Mouse (Mus musculus) spleen, postnatal 36 days (tissue): ENCODE measurements around the gene Vars.
"Not testable (repeated sequence)": the region's sequence is repeated elsewhere in the genome, so short reads cannot be mapped to it uniquely, and the experiment has no call there.

Experiments used
- DNase-seq, 2 experiments: peaks; one replicate each; pipeline ENCODE4 v3.0.0; 2022; ENCODE audit warnings: low spot score in 2 of 2, mixed read lengths in 1 of 2

Vars gene

DNA sequence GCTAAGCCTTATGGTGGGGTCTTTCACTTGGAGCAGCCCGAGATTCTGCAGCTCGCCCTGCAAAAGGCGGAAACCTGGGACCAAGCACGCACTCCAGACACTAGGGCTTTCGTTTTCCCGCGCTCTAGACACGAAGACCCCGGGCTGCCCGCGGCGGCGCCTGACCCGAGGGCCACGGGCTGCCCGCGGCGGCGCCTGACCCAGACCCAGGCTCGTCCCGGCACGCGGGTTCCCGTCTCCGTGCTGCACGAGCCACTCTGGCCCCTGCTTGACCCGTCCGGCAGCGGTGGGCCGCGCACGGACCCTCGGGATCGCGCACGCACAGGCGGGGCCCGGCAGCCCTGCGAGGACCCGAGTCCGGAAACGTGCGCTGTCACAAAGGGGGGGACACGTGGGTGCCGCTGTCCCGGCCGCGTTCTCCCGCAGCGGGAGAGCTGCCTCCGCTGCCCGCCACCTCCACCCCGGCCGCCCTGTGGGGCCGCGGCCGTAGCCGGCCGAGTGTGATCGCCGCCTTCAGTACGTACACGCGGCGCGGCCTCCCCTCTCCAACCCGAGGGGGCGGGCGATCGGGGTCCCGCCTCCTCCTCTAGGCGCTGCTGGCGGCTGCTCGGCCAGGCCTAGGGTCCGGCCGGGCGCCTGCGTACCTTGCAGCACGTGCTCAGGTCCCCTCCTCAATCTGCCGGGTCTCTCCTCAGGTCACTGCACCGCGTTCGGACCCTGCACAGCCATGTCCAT is at the start of gene Vars:
Vars (plus strand) TSS at position 271 of the 735 bp plus-strand sequence.
- peak; percentile 78 to 80 for DNase-seq

DNA sequence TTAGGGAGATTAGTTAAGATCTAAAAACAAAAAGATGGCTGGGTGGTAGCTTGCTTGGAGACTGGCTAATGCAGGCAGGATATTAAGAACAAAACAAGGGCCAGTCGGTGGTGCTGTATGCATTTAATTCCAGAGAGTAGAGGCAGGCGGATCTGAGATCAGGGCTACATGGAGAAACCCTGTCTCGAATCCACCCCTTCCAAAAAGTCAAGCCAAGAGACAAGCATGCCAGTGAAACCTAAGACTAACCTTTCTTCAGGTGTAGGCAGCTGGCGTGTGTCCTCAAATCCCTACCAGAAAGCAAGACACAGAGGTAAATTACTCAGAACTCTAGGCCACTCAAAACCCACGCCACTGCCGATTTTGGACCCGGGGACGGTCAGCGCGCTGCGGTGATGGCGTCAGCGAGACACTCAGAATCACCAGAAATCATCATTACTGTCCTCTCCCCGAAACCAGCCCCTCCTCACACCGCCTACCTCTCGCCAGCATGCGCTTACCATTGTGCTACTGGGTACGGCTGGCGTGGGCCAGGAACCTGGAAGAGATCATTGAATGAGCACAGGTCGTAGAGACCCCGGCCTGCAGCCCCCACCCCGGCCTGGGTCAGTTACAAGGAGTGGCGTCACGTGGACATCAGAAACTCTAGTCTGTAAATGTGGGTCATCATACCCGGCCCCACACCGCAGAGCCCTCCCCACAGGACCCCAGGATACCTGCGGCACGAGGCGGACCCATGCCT is 49.0 kb upstream of the Vars start:
- DNase-seq: no peak

DNA sequence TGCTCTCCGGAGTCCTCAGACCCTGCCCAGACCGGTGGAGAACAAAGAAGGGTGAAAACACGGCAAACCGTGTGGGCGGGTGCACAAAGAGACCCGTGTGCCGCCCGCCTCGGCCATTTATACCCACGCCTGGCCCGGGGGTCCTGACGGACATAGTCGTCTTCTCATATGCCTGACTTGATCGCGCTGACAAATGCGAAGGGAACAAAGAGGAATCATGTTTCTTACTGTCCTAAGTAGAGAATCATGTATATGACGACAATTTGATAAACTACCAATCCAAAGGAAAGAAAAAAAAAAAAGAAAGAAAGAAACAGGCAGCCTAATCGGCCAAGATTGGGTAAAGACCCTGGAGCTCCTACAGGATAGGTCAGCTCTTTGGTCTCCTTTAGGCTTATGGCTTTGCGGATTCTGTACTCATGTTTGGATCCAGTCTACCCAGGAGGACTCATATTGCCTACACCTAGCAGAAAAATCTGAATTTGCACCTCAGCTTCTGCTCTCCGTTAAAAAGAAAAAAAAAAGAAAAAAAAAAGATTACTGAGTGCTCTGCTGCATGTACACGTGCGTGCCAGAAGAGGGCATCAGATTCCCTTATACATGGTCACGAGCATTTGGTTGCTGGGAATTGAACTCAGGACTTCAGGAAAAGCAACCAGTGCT is 48.3 kb upstream of the Vars start:
- DNase-seq: peak; percentile 70 to 80

DNA sequence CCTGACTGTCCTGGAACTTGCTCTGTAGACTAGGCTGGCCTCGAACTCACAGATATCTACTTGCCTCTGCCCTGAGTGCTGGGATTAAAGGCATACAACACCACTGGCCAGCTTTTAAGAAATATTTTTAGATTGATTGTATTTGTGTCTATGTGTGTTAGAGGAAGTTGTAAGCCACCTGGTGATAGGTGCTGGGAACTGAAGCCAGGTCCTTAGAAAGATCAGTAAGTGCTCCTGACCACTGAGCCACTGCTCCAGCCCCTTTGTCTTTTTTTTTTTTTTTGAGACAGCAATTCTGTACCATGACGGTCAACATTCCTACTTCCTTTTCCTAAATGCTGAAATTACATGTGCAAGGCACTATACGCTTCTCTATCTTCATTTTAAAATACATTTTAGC is 47.5 kb upstream of the Vars start:
- no peak for DNase-seq

DNA sequence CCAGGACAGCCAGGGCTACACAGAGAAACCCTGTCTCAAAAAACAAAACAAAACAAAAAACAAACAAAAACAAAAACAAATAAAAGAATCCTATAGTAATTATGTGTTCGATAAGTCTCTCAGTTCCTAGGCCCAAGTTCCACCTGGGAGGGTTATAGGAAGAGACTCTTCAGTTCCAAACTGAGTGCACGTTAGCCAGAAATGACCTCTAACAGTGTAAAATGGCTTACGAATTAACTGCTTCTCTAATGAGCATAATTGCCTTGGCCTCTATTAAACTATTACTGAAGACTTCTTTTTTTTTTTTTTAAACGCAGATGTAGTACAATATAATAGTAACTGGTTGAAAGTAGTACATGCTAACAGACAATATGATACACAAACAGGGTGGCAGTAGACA is 46.9 kb upstream of the Vars start:
- DNase-seq: no peak

DNA sequence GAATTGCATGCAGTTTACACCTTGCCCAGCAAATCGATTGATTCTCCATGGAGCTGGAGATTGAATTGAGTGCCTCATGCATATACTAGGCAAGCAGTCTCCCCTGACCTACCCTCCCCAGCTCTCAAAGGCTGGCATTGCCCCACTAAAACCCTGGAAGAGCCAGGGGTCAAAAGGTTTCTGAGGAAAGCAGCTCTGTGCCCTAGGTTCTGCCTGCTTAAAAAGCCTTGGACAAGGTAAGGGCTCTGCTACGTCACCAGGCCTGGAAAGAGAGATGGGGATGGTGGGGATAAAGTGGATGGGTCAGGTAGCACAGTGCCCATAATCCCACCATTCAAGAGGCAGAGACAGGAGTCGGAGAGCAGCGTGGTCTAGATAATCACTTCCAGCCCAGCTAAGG is 46.0 kb upstream of the Vars start:
- no peak for DNase-seq

DNA sequence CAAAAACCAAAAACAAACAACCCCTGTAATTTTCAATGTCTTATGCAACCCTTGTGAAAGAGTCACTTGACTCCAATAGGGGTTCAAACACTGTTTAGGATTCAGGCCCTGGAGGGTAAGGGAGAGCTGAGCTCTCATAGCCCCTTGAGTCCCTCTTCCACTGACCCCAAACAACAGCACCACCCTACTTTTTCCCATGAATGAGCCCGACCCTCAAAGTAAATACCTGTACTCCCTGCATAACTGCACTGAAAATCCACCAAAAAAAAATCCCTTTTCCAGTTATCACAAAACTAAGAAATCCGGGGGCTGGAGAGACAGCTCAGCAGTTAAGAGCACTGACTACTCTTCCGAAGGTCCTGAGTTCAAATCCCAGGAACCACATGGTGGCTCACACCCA is 44.9 kb upstream of the Vars start:
- no peak for DNase-seq

DNA sequence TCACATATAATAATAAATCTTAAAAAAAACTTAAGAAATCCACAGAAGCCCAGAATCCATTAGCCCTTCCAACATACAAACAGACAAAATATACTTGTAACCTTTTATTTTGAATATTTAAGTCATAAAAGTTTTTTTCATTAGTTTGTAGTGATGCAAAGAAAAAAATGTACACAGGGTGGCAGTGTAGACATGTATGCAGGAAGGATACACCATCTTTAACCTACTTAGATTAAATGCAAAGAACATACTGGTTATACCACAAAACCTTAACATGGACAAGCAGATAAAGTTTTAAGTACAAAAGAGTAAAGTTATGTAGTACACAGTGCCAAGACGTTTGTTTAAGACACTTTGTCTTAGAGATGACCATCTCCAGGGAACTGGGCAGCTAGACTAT is 44.4 kb upstream of the Vars start:
- DNase-seq: no peak

DNA sequence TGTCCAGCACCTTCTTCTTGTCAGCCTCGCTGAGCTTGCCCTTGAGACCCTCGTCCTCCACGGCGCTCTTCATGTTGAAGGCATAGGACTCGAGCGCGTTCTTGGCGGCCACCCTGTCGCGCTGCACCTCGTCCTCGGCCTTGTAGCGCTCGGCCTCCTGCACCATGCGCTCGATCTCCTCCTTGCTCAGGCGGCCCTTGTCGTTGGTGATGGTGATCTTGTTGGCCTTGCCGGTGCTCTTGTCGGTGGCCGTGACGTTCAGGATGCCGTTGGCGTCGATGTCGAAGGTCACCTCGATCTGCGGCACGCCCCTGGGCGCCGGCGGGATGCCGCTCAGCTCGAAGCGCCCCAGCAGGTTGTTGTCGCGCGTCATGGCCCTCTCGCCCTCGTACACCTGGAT is 43.5 kb upstream of the Vars start:
- DNase-seq: not testable (repeated sequence)

DNA sequence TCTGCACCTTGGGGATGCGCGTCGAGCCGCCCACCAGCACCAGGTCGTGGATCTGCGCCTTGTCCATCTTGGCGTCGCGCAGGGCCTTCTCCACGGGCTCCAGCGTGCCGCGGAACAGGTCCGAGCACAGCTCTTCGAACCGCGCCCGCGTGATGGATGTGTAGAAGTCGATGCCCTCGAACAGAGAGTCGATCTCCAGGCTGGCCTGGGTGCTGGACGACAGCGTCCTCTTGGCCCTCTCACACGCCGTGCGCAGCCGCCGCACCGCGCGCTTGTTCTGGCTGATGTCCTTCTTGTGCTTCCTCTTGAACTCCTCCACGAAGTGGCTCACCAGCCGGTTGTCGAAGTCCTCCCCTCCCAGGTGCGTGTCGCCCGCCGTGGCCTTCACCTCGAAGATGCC is 42.8 kb upstream of the Vars start:
- DNase-seq: not testable (repeated sequence)

DNA sequence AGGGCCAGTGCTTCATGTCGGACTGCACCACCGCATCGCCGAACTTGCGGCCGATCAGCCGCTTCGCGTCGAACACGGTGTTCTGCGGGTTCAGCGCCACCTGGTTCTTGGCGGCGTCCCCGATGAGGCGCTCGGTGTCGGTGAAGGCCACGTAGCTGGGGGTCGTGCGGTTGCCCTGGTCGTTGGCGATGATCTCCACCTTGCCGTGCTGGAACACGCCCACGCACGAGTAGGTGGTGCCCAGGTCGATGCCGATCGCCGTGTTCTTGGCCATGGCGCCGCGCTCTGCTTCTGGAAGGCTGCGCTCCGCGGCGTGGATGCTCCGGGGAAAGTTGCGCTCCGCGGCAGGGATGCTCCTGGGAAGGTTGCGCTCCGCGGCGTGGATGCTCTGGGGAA is 42.1 kb upstream of the Vars start:
- DNase-seq: not testable (repeated sequence)

DNA sequence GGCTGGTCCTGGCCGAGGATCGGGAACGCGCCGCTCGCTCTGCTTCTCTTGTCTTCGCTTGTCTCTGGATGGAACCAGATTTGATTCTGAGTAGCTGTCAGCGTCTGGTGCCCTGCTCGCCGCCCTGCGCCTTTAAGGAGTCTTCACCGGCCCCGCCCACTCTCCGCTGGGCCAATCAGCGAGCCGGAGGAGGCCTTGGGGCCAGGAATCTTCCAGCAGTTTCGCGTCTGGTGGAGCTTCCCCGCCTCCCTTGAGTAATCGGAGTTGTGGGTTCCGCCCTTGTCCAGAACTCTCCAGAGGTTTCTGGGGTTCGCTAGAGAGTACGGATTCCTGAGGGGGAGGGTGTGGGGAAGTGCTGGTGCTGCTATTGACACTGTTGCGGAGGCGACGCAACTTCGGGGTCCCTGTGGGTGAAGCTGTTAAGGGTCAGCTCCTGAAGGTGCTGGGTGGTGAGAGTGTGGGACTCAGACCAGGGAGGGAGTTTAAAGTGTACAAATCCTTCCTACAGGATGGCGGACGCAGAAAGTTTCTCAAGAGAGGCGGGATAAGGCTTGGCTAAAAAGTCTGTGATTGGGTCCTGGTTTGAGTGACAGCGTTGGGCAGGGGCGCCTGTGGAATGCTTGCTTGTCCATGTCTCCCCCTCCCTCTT is 41.5 kb upstream of the Vars start, which contains the start of gene Hspa1b:
Hspa1b (minus strand) TSS at position 109 of the 649 bp plus-strand sequence.
- DNase-seq: peak; percentile 76 to 77

DNA sequence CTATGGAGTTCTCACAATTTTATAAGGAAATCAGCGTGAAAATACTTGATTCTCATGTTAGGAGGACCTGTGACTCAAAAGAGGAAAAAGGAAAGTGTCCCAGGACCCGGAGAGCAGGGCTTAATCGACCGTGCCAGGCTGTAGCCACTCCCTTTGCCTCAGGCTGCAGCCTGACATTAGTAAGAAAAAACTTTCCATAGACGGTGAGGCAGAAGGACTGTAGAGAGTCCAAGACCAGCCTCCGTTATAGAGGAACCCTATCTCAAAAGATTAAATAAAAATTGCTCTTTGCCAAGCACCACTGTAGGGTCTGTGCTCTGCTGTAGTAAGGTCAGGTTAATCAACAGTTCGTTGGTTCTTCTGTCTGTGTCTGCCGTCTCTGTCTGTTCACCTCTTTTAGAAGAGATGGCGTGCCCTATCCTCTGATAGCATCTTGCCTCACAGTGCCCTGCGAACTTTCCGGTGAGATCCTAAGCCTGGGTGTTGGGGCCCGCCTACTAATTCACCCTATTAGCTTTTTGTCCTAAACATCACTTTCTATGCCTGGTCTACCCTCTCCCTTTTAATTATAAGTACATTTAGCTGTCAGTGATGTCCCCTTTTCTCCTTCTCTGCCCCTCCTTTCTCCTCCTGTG is 40.8 kb upstream of the Vars start:
- DNase-seq: no peak

DNA sequence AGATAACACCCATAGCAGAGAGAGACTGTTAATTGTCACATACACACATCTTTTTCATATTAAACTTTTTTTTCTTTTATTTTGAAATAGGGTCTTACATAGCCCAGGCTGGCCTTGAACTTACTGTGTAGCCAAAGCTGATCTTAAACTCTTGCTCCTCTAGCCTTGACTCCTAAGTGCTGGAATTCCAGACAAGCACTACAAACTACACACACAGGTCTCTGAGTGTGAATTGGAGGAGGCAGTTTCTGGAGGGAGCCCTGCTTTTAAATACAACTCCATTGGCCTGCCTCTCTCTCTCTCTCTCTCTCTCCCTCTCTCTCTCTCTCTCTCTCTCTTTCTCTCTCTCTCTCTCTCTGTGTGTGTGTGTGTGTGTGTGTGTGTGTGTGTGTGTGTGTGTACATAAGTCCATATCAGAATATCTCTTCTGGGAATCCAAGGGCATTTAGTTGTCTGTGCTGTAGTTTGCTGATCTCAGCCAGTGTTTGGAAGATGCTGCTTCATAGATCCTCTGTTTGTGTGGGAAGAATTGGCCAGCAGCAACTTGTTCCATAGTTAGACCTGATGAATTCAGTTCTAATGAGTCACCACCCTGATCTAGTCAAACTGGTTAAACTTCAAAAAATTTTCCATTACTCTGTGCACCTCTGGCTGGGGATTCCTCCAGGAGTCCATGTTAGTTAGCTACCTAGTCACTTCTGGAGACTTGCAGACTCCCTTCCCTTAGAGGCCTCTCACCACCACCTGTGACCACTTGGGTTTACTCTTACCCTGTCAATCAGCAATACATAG is 39.9 kb upstream of the Vars start:
- DNase-seq: no peak

DNA sequence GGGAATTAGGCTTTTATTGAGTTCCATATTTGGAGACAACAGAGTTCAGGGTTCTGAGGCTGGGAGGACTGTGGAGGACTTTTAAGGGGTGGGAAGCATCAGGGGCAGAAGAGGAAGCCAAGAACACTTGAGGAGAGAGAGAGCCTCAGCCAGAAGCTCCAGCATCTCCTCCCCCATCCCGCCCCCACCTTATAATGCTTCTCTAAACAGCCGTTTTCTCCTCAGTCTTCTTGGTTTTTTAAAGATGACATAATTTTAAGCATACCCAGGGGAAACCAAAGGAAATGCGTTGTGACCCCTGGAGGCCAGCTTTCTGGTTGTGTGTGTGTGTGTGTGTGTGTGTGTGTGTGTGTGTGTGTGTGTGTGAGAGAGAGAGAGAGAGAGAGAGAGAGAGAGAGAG is 38.7 kb upstream of the Vars start:
- no peak for DNase-seq

DNA sequence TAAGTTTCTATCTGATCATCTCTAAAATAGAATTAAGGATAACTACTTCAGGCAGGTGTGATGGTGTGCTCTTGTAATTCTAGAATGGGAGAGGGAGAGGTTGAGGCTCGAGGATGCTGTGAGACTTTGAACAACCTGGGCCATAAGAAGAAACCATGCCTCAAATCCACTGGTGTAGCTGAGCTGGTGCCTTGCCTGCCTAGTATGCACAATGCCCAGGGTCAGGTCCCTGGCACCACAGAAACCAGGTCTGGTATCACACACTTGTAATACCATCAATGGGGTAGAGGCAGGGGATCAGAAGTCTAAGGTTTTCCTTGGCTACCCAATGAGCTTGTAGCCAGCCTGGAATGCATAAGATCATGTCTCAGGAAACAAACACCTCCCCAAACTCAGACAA is 37.9 kb upstream of the Vars start:
- DNase-seq: no peak

DNA sequence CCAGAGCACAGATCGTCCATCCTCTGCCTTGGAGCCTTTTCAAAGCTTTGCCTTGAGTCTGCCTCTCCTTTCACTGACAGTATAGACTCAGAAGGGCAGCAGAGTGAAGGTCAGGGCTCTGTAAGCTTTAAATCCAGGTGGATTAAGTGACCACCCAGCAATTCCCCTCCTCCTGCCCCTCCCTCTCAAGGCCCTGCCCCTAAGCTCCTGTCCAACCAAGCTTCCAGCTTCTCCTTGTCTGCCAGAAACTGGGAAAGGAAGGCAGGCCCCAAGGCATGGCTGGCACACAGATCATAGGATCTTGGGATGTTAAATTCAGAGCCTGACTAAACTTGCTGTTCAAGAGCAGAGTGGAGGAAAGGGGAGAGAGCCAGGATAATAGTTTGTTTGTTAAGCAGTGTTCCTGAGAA is 36.1 kb upstream of the Vars start:
- DNase-seq: no peak

DNA sequence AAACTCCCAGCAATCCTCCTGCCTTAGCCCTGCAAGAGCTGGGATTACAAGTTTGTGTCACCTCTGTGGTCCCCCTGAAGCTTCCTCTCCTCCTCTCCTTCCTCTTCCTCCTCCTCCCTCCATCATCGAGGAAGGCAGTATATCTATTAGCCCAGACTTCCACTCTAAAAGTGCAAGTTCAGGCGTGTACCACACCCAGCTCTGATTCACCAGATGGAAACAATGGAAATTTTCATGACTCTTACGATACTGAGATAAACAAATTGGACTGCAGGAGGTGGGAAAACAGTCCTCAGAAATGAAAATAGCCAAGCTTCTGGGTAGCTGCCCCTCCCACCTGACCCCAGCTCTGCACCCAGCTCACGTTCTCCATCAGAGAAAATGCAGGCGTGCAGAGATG is 35.2 kb upstream of the Vars start:
- no peak for DNase-seq

DNA sequence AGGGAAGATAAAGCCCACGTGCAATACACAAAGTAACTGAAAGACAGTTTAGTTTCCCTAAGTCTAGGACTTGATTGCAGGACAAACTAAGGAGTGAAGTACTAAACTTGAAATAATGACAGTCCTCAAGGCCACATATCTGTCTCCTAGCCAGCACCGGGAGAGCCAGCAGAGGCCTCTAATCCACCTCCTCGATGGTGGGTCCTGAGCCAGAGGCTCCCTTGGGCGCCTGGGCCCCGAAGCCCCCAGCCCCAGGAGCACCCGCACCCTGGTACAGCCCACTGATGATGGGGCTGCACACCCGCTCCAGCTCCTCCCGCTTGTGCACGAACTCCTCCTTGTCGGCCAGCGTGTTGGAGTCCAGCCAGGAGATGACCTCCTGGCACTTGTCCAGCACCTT is 31.0 kb upstream of the Vars start, which contains the start of gene Gm20481:
Gm20481 (plus strand) TSS at position 91 of the 400 bp plus-strand sequence.
- not testable (repeated sequence) for DNase-seq

DNA sequence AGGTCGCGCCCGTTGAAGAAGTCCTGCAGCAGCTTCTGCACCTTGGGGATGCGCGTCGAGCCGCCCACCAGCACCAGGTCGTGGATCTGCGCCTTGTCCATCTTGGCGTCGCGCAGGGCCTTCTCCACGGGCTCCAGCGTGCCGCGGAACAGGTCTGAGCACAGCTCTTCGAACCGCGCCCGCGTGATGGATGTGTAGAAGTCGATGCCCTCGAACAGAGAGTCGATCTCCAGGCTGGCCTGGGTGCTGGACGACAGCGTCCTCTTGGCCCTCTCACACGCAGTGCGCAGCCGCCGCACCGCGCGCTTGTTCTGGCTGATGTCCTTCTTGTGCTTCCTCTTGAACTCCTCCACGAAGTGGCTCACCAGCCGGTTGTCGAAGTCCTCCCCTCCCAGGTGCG is 29.9 kb upstream of the Vars start:
- DNase-seq: not testable (repeated sequence)

DNA sequence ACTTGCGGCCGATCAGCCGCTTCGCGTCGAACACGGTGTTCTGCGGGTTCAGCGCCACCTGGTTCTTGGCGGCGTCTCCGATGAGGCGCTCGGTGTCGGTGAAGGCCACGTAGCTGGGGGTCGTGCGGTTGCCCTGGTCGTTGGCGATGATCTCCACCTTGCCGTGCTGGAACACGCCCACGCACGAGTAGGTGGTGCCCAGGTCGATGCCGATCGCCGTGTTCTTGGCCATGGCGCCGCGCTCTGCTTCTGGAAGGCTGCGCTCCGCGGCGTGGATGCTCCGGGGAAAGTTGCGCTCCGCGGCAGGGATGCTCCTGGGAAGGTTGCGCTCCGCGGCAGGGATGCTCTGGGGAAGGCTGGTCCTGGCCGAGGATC is 29.1 kb upstream of the Vars start:
- DNase-seq: not testable (repeated sequence)
